Mouse (Mus musculus): ENCODE measurements around the gene Angel2. TPM values are rescaled to one million over a fixed set of nuclear protein-coding genes. Genes with fewer than 3 reads are reported as not detected.

Gene Angel2
- polyA plus RNA-seq, 1 experiment from 2014 or later = 42.2 TPM

GRCm38 (mm10) chr1:190930181-190930580, 5.3 kb downstream of the Angel2 start:
- H3K27me3 ChIP-seq (replicated peaks) = no peaks in the 10 kb centered on the region
- ATAC-seq (ENCODE audit: low FRiP score) = no peak
- 78% methylated on average over 6 of the region's 6 CpGs for WGBS

DNA sequence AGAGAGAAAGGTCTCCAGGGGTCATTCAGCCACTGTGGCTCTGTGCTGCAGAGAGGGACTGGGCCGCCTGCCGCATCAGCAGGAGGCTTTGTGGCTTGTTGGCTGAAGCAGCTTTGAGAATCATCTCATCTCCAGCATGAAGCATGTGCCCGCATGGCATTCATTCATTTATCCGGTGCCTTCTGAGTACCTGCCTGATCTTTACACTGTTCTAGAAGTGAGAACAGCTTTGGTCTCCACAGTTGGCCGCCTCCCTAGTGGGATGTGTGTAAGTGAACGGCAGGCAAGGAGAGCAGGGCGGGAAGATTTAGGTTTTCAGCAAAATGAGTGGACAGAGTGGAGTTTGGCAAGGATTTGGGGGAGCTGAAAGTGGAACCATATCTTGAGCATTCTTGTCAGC, 14.9 kb downstream of the Angel2 start:
- no peak for ATAC-seq (ENCODE audit: low FRiP score)
- Histone ChIP-seq H3K4me3 (replicated peaks) (no peak overlapping the region), H3K27ac (replicated peaks) (no peak overlapping the region), H3K4me1 (no peaks in the 10 kb centered on the region), H3K36me3 (peaks cover 73% of the 10 kb centered on the region), H3K27me3 (replicated peaks) (no peaks in the 10 kb centered on the region), H3K9me3 (replicated peaks) (no peaks in the 10 kb centered on the region), H3K4me2 (no peak overlapping the region), H3K9ac (replicated peaks) (no peak overlapping the region)
- WGBS = 91% methylated on average over 7 of the region's 7 CpGs

More at GRCm38 (mm10) chr1:190930181-190930580, 5.3 kb downstream of the Angel2 start:
- peaks cover 21% of the 10 kb centered on the region for H3K4me1 ChIP-seq
- no peak overlapping the region for H3K4me2 ChIP-seq
- H3K9ac ChIP-seq (replicated peaks) = no peak overlapping the region
- no peak overlapping the region for H3K4me3 ChIP-seq (replicated peaks)
- no peaks in the 10 kb centered on the region for H3K9me3 ChIP-seq (replicated peaks)
- H3K36me3 ChIP-seq = peaks cover 16% of the 10 kb centered on the region
- no peak overlapping the region for H3K27ac ChIP-seq (replicated peaks)

- 53% methylated on average over 6 of the region's 6 CpGs for WGBS
Observed at GRCm38 (mm10) chr1:190944109-190944760, 19.3 kb downstream of the Angel2 start.

GRCm38 (mm10) chr1:190947986-190948385, 23.1 kb downstream of the Angel2 start:
- Histone ChIP-seq H3K27me3 (replicated peaks) (no peaks in the 10 kb centered on the region), H3K4me3 (replicated peaks) (no peak overlapping the region), H3K4me1 (no peaks in the 10 kb centered on the region), H3K9me3 (replicated peaks) (no peaks in the 10 kb centered on the region), H3K4me2 (no peak overlapping the region), H3K27ac (replicated peaks) (no peak overlapping the region), H3K36me3 (peaks cover 77% of the 10 kb centered on the region), H3K9ac (replicated peaks) (no peak overlapping the region)
- WGBS = 86% methylated on average over 5 of the region's 5 CpGs
- no peak for ATAC-seq (ENCODE audit: low FRiP score)

More at GRCm38 (mm10) chr1:190944109-190944760, 19.3 kb downstream of the Angel2 start:
- no peak overlapping the region for H3K4me2 ChIP-seq
- H3K27me3 ChIP-seq (replicated peaks) = no peaks in the 10 kb centered on the region
- peak; percentile 85 for ATAC-seq (ENCODE audit: low FRiP score)
- no peak overlapping the region for H3K4me3 ChIP-seq (replicated peaks)
- H3K27ac ChIP-seq (replicated peaks) = no peak overlapping the region
- peaks cover 82% of the 10 kb centered on the region for H3K36me3 ChIP-seq
- H3K9me3 ChIP-seq (replicated peaks) = no peaks in the 10 kb centered on the region
- H3K9ac ChIP-seq (replicated peaks) = no peak overlapping the region
- no peaks in the 10 kb centered on the region for H3K4me1 ChIP-seq

- no peaks in the 10 kb centered on the region for H3K27me3 ChIP-seq (replicated peaks)
- no peak overlapping the region for H3K27ac ChIP-seq (replicated peaks)
- H3K9ac ChIP-seq (replicated peaks) = no peak overlapping the region
- H3K4me2 ChIP-seq = no peak overlapping the region
- H3K4me3 ChIP-seq (replicated peaks) = no peak overlapping the region
- no peak for ATAC-seq (ENCODE audit: low FRiP score)
- WGBS = 84% methylated on average over 7 of the region's 7 CpGs
- no peaks in the 10 kb centered on the region for H3K9me3 ChIP-seq (replicated peaks)
- no peaks in the 10 kb centered on the region for H3K4me1 ChIP-seq
- peaks cover 77% of the 10 kb centered on the region for H3K36me3 ChIP-seq
Observed at GRCm38 (mm10) chr1:190948439-190948838, 23.5 kb downstream of the Angel2 start.

- 91% methylated on average over 17 of the region's 17 CpGs for WGBS
- Histone ChIP-seq H3K9me3 (replicated peaks) (no peaks in the 10 kb centered on the region), H3K36me3 (peaks cover 79% of the 10 kb centered on the region), H3K4me1 (no peaks in the 10 kb centered on the region), H3K4me3 (replicated peaks) (no peak overlapping the region), H3K27me3 (replicated peaks) (no peaks in the 10 kb centered on the region), H3K4me2 (no peak overlapping the region), H3K9ac (replicated peaks) (no peak overlapping the region), H3K27ac (replicated peaks) (no peak overlapping the region)
- no peak for ATAC-seq (ENCODE audit: low FRiP score)
Observed at GRCm38 (mm10) chr1:190948846-190949245, 23.9 kb downstream of the Angel2 start.

DNA sequence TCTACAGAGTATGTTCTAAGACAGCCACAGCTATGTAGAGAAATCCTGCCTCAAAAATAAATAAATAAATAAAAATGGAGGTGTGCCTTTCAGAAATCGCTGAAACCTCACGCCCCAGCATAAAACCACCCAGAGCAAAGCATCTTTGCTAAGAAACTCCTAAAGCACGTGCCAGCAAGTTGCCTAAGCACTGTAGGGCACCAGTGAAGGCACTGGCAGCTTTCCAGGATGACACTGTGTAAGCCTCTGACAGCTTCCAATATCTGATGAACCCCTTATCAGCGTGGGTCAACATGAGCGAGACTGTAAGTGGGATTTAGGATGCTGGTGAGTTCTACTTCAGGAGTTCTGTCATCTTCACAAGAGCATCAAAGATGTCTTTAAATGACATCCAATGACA, 26.1 kb downstream of the Angel2 start:
- H3K27me3 ChIP-seq (replicated peaks) = no peaks in the 10 kb centered on the region
- no peak overlapping the region for H3K9ac ChIP-seq (replicated peaks)
- no peaks in the 10 kb centered on the region for H3K4me1 ChIP-seq
- no peaks in the 10 kb centered on the region for H3K9me3 ChIP-seq (replicated peaks)
- no peak overlapping the region for H3K27ac ChIP-seq (replicated peaks)
- ATAC-seq (ENCODE audit: low FRiP score) = no peak
- H3K4me3 ChIP-seq (replicated peaks) = no peak overlapping the region
- no peak overlapping the region for H3K4me2 ChIP-seq
- 89% methylated on average over 5 of the region's 5 CpGs for WGBS
- peaks cover 90% of the 10 kb centered on the region for H3K36me3 ChIP-seq

DNA sequence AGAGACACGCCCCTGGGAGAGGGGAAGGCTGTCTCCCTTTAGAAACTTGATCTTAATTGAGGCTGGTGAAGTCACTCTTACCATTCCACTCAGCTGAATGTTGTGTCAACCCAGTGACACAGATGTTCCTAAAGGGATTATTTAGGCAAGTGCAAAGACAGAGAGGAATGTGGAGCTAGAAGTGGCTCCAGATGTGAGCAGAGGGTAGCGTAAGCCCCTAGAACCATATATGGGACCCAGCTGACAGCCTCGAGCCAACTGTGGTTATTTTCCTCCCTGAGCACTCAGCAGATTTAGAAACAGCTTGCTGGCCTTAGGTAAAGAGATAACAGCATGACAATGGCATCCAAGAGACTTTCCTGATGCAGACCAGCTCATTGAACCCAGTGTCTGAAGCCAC, 28.1 kb downstream of the Angel2 start:
- no peaks in the 10 kb centered on the region for H3K4me1 ChIP-seq

GRCm38 (mm10) chr1:190958821-190959220, 33.9 kb downstream of the Angel2 start:
- H3K27me3 ChIP-seq (replicated peaks) = no peaks in the 10 kb centered on the region
- no peaks in the 10 kb centered on the region for H3K4me1 ChIP-seq
- no peak overlapping the region for H3K4me2 ChIP-seq
- H3K9ac ChIP-seq (replicated peaks) = no peak overlapping the region
- no peaks in the 10 kb centered on the region for H3K9me3 ChIP-seq (replicated peaks)
- ATAC-seq (ENCODE audit: low FRiP score) = no peak
- no peak overlapping the region for H3K27ac ChIP-seq (replicated peaks)
- no peak overlapping the region for H3K4me3 ChIP-seq (replicated peaks)
- peaks cover 94% of the 10 kb centered on the region for H3K36me3 ChIP-seq
- WGBS = 89% methylated on average over 5 of the region's 5 CpGs

More for the DNA sequence above, 28.1 kb downstream of the Angel2 start:
- H3K9me3 ChIP-seq (replicated peaks) = no peaks in the 10 kb centered on the region
- H3K27me3 ChIP-seq (replicated peaks) = no peaks in the 10 kb centered on the region
- no peak overlapping the region for H3K4me2 ChIP-seq
- no peak for ATAC-seq (ENCODE audit: low FRiP score)
- H3K9ac ChIP-seq (replicated peaks) = no peak overlapping the region
- no peak overlapping the region for H3K4me3 ChIP-seq (replicated peaks)
- H3K36me3 ChIP-seq = peaks cover 93% of the 10 kb centered on the region
- whole genome bisulfite sequencing = 80% methylated on average over 3 of the region's 3 CpGs
- no peak overlapping the region for H3K27ac ChIP-seq (replicated peaks)

DNA sequence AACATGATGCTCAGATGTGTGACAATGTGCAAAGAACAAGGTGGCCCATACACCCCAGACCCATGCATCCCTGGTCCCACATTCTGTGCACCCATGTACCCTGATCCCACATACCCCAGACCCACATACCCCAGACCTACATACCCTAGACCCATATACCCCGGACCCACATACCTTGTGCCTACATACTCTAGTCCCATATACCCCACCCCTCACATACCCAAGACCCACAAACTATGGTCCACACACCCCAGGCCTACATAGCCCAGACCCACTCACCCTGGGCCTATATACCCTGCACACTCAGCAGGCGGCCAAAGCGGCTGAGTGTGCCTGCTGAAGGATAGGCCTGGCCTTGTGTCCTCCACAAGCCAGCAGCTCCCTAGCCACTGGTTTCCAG, 37.8 kb downstream of the Angel2 start:
- Histone ChIP-seq H3K9me3 (replicated peaks) (no peaks in the 10 kb centered on the region), H3K4me2 (no peak overlapping the region), H3K4me1 (no peaks in the 10 kb centered on the region), H3K4me3 (replicated peaks) (no peak overlapping the region), H3K27me3 (replicated peaks) (no peaks in the 10 kb centered on the region), H3K36me3 (peaks cover 96% of the 10 kb centered on the region), H3K27ac (replicated peaks) (no peak overlapping the region), H3K9ac (replicated peaks) (no peak overlapping the region)
- 94% methylated on average over 3 of the region's 3 CpGs for WGBS
- no peak for ATAC-seq (ENCODE audit: low FRiP score)

GRCm38 (mm10) chr1:190964992-190965780, 40.3 kb downstream of the Angel2 start:
- Histone ChIP-seq H3K27ac (replicated peaks) (no peak overlapping the region), H3K36me3 (peaks cover 94% of the 10 kb centered on the region), H3K9ac (replicated peaks) (no peak overlapping the region), H3K27me3 (replicated peaks) (no peaks in the 10 kb centered on the region), H3K4me1 (no peaks in the 10 kb centered on the region), H3K4me3 (replicated peaks) (no peak overlapping the region), H3K4me2 (no peak overlapping the region), H3K9me3 (replicated peaks) (no peaks in the 10 kb centered on the region)
- WGBS = 86% methylated on average over 15 of the region's 15 CpGs
- no peak for ATAC-seq (ENCODE audit: low FRiP score)

DNA sequence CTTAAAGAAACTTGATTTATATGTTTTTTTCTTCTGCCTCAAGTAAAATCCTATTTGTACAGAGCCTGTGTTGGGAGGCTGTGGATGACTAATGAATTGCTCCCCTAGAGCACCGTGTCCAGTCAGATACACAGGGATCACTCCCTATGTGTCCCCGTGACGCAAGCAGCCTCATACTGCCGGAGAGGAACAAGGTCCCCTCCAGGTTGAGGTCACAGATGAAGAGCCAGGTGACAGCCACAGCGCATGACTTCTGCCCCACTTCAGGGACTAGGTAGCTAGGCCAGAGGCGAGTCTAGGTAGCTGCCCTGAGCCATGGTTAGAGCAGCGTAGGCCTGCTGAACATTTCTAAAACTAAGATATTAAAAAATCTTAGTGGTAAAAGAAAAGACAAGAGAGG, 43.1 kb downstream of the Angel2 start:
- Histone ChIP-seq H3K36me3 (peaks cover 93% of the 10 kb centered on the region), H3K4me1 (peaks cover 6% of the 10 kb centered on the region), H3K9me3 (replicated peaks) (no peaks in the 10 kb centered on the region), H3K4me2 (no peak overlapping the region), H3K9ac (replicated peaks) (no peak overlapping the region), H3K27me3 (replicated peaks) (no peaks in the 10 kb centered on the region), H3K27ac (replicated peaks) (no peak overlapping the region), H3K4me3 (replicated peaks) (no peak overlapping the region)
- ATAC-seq (ENCODE audit: low FRiP score) = no peak
- 93% methylated on average over 7 of the region's 7 CpGs for WGBS

Data from neural tube, embryonic 15.5 days (tissue).